Mouse (Mus musculus) lung, postnatal 0 days (tissue): ENCODE results near the gene Pparg.

Experiments used
- CTCF ChIP-seq: IDR thresholded peaks from 2 replicates; pipeline ENCODE4 v1.5.1; 2016; ENCODE audit warnings: antibody characterized with exemption, mild to moderate bottlenecking
- EP300 ChIP-seq: IDR thresholded peaks from 2 replicates; pipeline ENCODE4 v1.6.1; 2016; ENCODE audit warnings: antibody characterized with exemption, mild to moderate bottlenecking, control low read depth

DNA sequence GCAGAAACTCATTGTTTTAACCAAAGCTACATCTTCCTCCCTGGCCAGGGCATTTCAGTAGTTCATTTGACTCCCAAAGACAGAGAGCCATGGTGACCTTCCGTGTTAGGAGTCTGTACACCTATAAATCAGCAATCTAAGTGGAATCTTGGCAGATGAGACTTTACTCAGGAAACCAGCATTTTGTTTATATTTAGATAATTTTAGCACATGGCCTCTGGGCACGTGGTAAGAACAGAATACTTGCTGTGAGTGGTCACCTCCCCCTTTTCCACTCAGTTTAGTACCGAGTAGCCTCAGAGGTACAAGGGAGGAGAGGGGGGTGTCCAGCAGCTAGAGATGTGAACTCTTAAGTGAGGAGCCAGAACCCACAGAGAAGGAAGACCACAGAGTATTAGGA is 36.2 kb downstream of the Pparg start:
- no peak for TF ChIP-seq CTCF
- TF ChIP-seq EP300 = no peak
